Mouse (Mus musculus) liver, embryonic 14.5 days (tissue): ENCODE results near the gene Clcnka.

ENCODE experiments used
- CTCF ChIP-seq: IDR thresholded peaks from 2 replicates; pipeline ENCODE4 v1.5.1; 2016; ENCODE audit warnings: antibody characterized with exemption, low read depth, control low read depth
- EP300 ChIP-seq: IDR thresholded peaks from 2 replicates; pipeline ENCODE4 v1.6.1; 2016; ENCODE audit warnings: antibody characterized with exemption, low read depth

- no peak for TF ChIP-seq EP300
- no peak for TF ChIP-seq CTCF
Observed at GRCm38 (mm10) chr4:141425484-141426479, 27.3 kb upstream of the Clcnka start.
